Mouse (Mus musculus): ENCODE results near the gene Magi2.

DNA sequence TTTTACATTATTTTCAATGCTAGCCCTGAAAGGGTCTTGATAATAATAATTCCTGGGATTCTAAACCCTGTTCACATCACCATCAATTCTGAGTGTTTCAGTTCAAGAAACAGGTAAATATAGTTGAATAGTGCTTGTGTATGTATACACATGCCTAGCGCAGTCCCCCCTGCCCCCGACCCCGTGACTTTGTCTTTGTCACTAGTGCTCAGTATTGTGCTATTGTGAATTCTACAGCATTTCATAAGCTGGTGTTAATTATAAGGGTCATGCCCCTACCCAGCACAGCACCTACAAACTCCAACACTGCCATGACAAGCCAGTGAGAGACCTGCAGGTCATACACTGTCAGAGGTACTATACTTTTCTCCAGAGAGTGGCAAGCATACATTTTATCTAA lies 520.8 kb downstream of the Magi2 start:
- TF ChIP-seq CTCF (IDR thresholded peaks at IDR 0.05; ENCODE audit: extremely low read depth, insufficient read length, insufficient replicate concordance, low read depth, low read length) = no peak
- no peak for TF ChIP-seq POLR2A (IDR thresholded peaks at IDR 0.05; ENCODE audit: low read depth, low read length)
